Mouse (Mus musculus) MEL (cell line): ENCODE data around the gene Zfp963.
A peak's percentile ranks its signal among the peaks of the same experiment; 100 is the strongest.

ENCODE experiments used
- BHLHE40 ChIP-seq: IDR thresholded peaks from 2 replicates; pipeline ENCODE4 v1.6.1; 2012; ENCODE audit warnings: low read depth, mild to moderate bottlenecking, inconsistent platforms, low read length, improper control_type of control experiment, borderline replicate concordance
- CTCF ChIP-seq, 3 experiments: IDR thresholded peaks in 2 of 3; conservative IDR thresholded peaks in 1 of 3; 2 replicates each; pipeline ENCODE4 v1.5.1; 2011 to 2012; ENCODE audit warnings: low read length in 3 of 3, low read depth in 2 of 3, mild to moderate bottlenecking in 2 of 3, improper control_type of control experiment in 1 of 3, inconsistent platforms in 1 of 3, mixed read lengths in 1 of 3, moderate library complexity in 1 of 3; ENCODE audit not compliant: control insufficient read depth in 1 of 3, insufficient read depth in 1 of 3, poor library complexity in 1 of 3, severe bottlenecking in 1 of 3
- E2F4 ChIP-seq: IDR thresholded peaks from 2 replicates; pipeline ENCODE4 v1.6.1; 2011; ENCODE audit warnings: low read depth, low read length, improper control_type of control experiment, borderline replicate concordance
- EP300 ChIP-seq, 2 experiments: IDR thresholded peaks; 2 replicates each; pipeline ENCODE4 v1.6.1; 2011; ENCODE audit warnings: improper control_type of control experiment in 2 of 2, low read length in 2 of 2, low read depth in 1 of 2, mild to moderate bottlenecking in 1 of 2
- GATA1 ChIP-seq: IDR thresholded peaks from 2 replicates; pipeline ENCODE4 v1.6.1; 2011; ENCODE audit warnings: low read depth, low read length, improper control_type of control experiment
- KAT2A ChIP-seq: conservative IDR thresholded peaks from 2 replicates; pipeline ENCODE4 v1.6.1; 2012; ENCODE audit warnings: low read depth, low read length, improper control_type of control experiment, inconsistent platforms
- POLR2A ChIP-seq, 2 experiments: IDR thresholded peaks; 2 replicates each; pipeline ENCODE4 v1.6.1; 2011 to 2012; ENCODE audit warnings: low read length in 2 of 2, mild to moderate bottlenecking in 2 of 2, control low read depth in 1 of 2, improper control_type of control experiment in 1 of 2, low read depth in 1 of 2, moderate library complexity in 1 of 2; ENCODE audit not compliant: control insufficient read depth in 1 of 2, insufficient read depth in 1 of 2, poor library complexity in 1 of 2
- RAD21 ChIP-seq: IDR thresholded peaks from 2 replicates; pipeline ENCODE4 v1.6.1; 2011; ENCODE audit warnings: mild to moderate bottlenecking, low read depth, low read length, improper control_type of control experiment
- TCF12 ChIP-seq: IDR thresholded peaks from 2 replicates; pipeline ENCODE4 v1.6.1; 2014; ENCODE audit warnings: low read depth, mild to moderate bottlenecking, inconsistent platforms, low read length, improper control_type of control experiment, moderate library complexity
- ZC3H11A ChIP-seq: IDR thresholded peaks from 2 replicates; pipeline ENCODE4 v1.6.1; 2012; ENCODE audit warnings: low read depth, mild to moderate bottlenecking, inconsistent platforms, low read length, improper control_type of control experiment

DNA sequence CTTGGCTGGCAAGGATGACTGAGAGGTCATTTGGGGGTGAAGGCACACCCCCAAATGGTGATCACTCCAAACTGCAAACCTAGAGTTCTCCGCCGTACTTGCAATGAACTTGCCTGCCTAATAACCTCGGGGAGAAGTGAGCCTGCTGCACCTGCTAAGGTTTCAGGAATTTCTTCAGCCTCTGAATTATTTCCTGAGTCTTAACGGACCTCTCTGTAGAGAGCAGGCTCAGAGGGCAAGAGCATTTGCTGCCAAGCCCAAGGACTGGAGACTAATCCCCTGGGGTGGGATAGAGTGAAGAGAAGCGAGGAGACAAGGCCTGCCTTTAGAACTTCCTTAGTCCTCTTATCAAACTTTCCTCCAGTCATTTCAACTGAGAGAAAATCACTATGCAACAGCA lies 40.0 kb upstream of the Zfp963 start:
- TF ChIP-seq RAD21 (no peak), CTCF (IDR thresholded peaks at IDR 0.05 in 2 of 3, conservative IDR thresholded peaks at IDR 0.05 in 1 of 3; ENCODE audit: control insufficient read depth in 1 of 3, insufficient read depth in 1 of 3, low read depth in 2 of 3, low read length in 3 of 3, poor library complexity in 1 of 3, severe bottlenecking in 1 of 3) (no peak), BHLHE40 (no peak), POLR2A (IDR thresholded peaks at IDR 0.05; ENCODE audit: control insufficient read depth in 1 of 2, insufficient read depth in 1 of 2, low read depth in 1 of 2, low read length in 2 of 2, poor library complexity in 1 of 2) (no peak), EP300 (IDR thresholded peaks at IDR 0.05; ENCODE audit: low read depth in 1 of 2, low read length in 2 of 2) (no peak; a peak in 1 of 4 replicates), E2F4 (no peak), KAT2A (no peak), ZC3H11A (no peak), TCF12 (peak; percentile 17; the same call in 1 of the 2 replicates), GATA1 (peak; percentile 32; the same call in 1 of the 2 replicates)
